Mouse (Mus musculus) layer of hippocampus, adult 2 months (tissue): ENCODE data around the gene Lats1. TPM values are rescaled to one million over a fixed set of nuclear protein-coding genes. Genes with fewer than 3 reads are reported as not detected.
"Not testable (repeated sequence)": the region's sequence is repeated elsewhere in the genome, so short reads cannot be mapped to it uniquely, and the experiment has no call there.

Experiments
- DNase-seq, 2 experiments: peaks; one replicate each; pipeline ENCODE4 v3.0.0; 2022; ENCODE audit warnings: low spot score in 2 of 2
- H3K27ac ChIP-seq: fragments of 200-600 bp; 2 replicates; pipeline ENCODE4 v1.8.1; 2022
- H3K4me3 ChIP-seq: fragments of 200-600 bp; 2 replicates; pipeline ENCODE4 v1.8.1; 2022; ENCODE audit warnings: mild to moderate bottlenecking
- CTCF ChIP-seq: fragments of 200-600 bp; conservative IDR thresholded peaks from 2 replicates; pipeline ENCODE4 v1.8.1; 2022; ENCODE audit warnings: antibody characterized with exemption, mild to moderate bottlenecking, moderate library complexity
- total RNA-seq, 2 experiments: library from RNA; stranded (reverse); gene quantifications; 2 replicates each; pipeline ENCODE4 v1.2.3; 2021

The Lats1 gene
- total RNA-seq, 2 experiments from 2014 or later = 32.6 to 35.8 TPM

- Histone ChIP-seq H3K27ac (peak overlapping the region; percentile 99), H3K4me3 (peak overlapping the region; percentile 61)
- no peak for TF ChIP-seq CTCF
- no peak for DNase-seq
Measured at GRCm38 (mm10) chr10:7682249-7682648, 1.2 kb downstream of the Lats1 start.

GRCm38 (mm10) chr10:7686902-7687301 lies 5.9 kb downstream of the Lats1 start:
- Histone ChIP-seq H3K4me3 (no peak overlapping the region), H3K27ac (no peak overlapping the region; the same call in 1 of the 2 replicates)
- no peak for DNase-seq
- TF ChIP-seq CTCF = no peak

- no peak for DNase-seq
- H3K27ac ChIP-seq = no peak overlapping the region
- TF ChIP-seq CTCF = peak; percentile 54
- H3K4me3 ChIP-seq = no peak overlapping the region
Measured at GRCm38 (mm10) chr10:7695286-7695685, 14.3 kb downstream of the Lats1 start.

GRCm38 (mm10) chr10:7700120-7700519 lies 19.1 kb downstream of the Lats1 start:
- H3K27ac ChIP-seq = no peak overlapping the region
- DNase-seq = no peak
- TF ChIP-seq CTCF = no peak
- H3K4me3 ChIP-seq = no peak overlapping the region

- H3K27ac ChIP-seq = no peak overlapping the region
- TF ChIP-seq CTCF = no peak
- no peak overlapping the region for H3K4me3 ChIP-seq
- DNase-seq = peak in 1 of 2 experiments; percentile 46
Measured at GRCm38 (mm10) chr10:7702586-7702985, 21.6 kb downstream of the Lats1 start.

- no peak overlapping the region for H3K27ac ChIP-seq
- H3K4me3 ChIP-seq = no peak overlapping the region
- no peak for TF ChIP-seq CTCF
- no peak for DNase-seq
Measured at GRCm38 (mm10) chr10:7710121-7710520, 29.1 kb downstream of the Lats1 start.

GRCm38 (mm10) chr10:7712506-7712905 lies 31.5 kb downstream of the Lats1 start:
- Histone ChIP-seq H3K27ac (no peak overlapping the region), H3K4me3 (no peak overlapping the region)
- TF ChIP-seq CTCF = no peak
- no peak for DNase-seq

- no peak overlapping the region for H3K27ac ChIP-seq
- no peak for DNase-seq
- H3K4me3 ChIP-seq = no peak overlapping the region
- no peak for TF ChIP-seq CTCF
Measured at GRCm38 (mm10) chr10:7715056-7715455, 34.0 kb downstream of the Lats1 start.

GRCm38 (mm10) chr10:7725751-7726500 lies 44.9 kb downstream of the Lats1 start, which contains the start of gene Katna1:
Gene Katna1, plus strand, starts transcription at chr10:7726000.
- TF ChIP-seq CTCF = no peak
- Histone ChIP-seq H3K4me3 (peak within 1 kb of the TSS; percentile 80), H3K27ac (peak within 1 kb of the TSS; percentile 83)
- peak; percentile 91 for DNase-seq

GRCm38 (mm10) chr10:7726501-7726812 lies 45.4 kb downstream of the Lats1 start:
- DNase-seq = no peak
- Histone ChIP-seq H3K27ac (peak overlapping the region; percentile 83), H3K4me3 (peak overlapping the region; percentile 80)
- TF ChIP-seq CTCF = no peak

- Histone ChIP-seq H3K27ac (no peak overlapping the region), H3K4me3 (peak overlapping the region; percentile 20; the same call in 1 of the 2 replicates)
- DNase-seq = no peak
- TF ChIP-seq CTCF = no peak
Measured at GRCm38 (mm10) chr10:7727011-7727410, 46.0 kb downstream of the Lats1 start.

- TF ChIP-seq CTCF = no peak
- no peak overlapping the region for H3K4me3 ChIP-seq
Measured at GRCm38 (mm10) chr10:7731582-7731981, 50.6 kb downstream of the Lats1 start.

GRCm38 (mm10) chr10:7737122-7737521 lies 56.1 kb downstream of the Lats1 start:
- H3K4me3 ChIP-seq = no peak overlapping the region
- no peak for DNase-seq
- no peak for TF ChIP-seq CTCF
- peak overlapping the region; percentile 52; the same call in 1 of the 2 replicates for H3K27ac ChIP-seq

More at GRCm38 (mm10) chr10:7731582-7731981, 50.6 kb downstream of the Lats1 start:
- DNase-seq = no peak
- H3K27ac ChIP-seq = no peak overlapping the region

- no peak for DNase-seq
- Histone ChIP-seq H3K4me3 (no peak overlapping the region), H3K27ac (no peak overlapping the region)
- no peak for TF ChIP-seq CTCF
Measured at GRCm38 (mm10) chr10:7737914-7738313, 56.9 kb downstream of the Lats1 start.

GRCm38 (mm10) chr10:7745528-7745927 lies 64.5 kb downstream of the Lats1 start:
- H3K4me3 ChIP-seq, H3K27ac ChIP-seq, DNase-seq: not testable (repeated sequence)
